Mouse (Mus musculus): ENCODE measurements around the gene Tmem91.

DNA sequence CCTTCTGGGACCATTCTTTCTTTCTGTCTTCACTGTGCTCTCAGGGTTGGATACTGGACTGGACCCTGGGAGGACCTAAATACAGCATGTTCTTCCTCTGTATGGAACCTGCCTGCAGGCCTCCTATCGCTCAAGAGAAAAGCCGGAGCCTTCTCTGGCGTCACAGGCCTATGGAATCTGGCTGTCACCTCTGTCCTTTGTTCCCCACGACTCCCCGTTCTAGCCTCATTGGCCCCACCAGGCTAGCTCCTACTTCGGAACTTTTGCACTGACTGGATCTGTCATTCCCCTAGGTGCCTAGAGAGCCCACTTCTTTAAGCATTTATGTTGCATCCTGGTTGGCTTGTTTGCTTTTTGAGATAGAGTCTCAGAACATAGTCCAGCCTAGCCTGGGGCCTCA, 9.7 kb upstream of the Tmem91 start:
- TF ChIP-seq ZC3H11A (IDR thresholded peaks at IDR 0.05; ENCODE audit: borderline replicate concordance, low read depth, low read length), result no peak
- no peak for TF ChIP-seq MAFK (IDR thresholded peaks at IDR 0.05; ENCODE audit: insufficient read depth, low read depth, low read length)

Measured in ES-E14 (cell line).